Mouse (Mus musculus) cerebellum, adult 11 months (tissue): ENCODE measurements around the gene Zeb2.

Source experiments
- DNase-seq: peaks from one replicate; pipeline ENCODE4 v3.0.0; 2022

The Zeb2 gene

DNA sequence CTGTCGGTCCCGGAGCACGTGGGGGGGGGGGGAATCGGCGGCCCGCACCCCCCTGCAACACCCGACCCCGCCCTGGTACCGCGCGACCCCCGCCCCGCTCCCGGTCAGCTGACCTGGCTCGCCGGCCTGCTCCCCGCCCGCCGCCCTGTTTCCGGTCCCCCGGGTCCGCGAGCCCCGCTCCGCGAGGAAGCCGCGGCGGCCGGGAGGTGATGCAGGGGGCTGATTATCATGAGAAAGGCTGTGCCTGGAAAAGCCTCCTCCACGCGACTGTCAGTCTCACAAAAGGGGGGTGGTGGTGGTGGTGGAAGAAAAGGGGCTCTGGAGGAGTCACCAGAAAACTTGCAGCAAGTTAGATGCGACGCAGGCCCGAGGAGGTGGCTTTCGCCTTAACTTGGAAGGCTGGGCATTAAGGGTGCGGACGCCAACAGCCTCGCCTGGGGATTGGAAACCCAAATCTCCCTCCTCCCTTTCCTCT is at the start of gene Zeb2:
Gene Zeb2 (minus strand): TSS at position 309 of the 475 bp plus-strand sequence.
- DNase-seq = no peak

GRCm38 (mm10) chr2:45158785-45159184 is 41.6 kb upstream of the Zeb2 start:
- no peak for DNase-seq

- DNase-seq = no peak
Measured at GRCm38 (mm10) chr2:45158351-45158782, 41.2 kb upstream of the Zeb2 start.

DNA sequence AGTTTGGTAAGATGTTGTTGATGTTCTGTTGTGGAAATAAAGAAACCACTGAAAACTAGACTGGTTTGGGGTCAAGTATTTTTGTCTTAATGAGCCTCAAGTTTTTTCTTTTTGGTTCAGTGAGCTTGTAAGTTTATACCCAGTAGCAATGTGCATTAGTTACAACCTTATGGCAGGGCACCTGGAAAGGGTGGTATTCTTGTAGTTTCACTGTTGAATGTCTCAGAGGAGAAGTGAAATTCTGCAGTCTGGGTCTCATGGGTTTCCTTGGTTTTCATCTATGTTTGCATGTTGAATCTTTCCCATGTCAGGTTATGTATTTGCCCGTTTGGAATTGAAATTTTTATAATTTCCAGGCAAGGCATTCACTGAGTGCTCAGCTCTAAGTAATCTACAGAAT is 36.1 kb upstream of the Zeb2 start:
- no peak for DNase-seq

DNA sequence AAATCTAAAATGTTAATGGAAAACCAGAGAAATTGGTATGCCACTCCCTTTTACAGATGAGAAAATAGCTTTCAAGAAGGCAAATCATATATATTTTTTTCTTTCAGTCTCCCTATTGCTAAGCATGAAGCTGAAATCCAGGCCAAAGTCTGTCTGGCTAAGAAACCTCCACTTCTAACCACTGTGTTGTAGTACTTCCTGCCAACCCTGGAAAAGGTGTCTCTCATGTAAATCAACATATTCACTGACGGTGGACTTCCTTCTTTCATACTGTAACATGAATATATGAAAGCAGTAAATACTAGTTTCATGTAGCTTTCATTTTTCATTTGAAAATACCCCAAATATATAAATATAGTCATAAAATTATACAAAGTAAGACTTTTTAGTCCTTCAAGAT is 26.0 kb upstream of the Zeb2 start:
- DNase-seq = no peak

DNA sequence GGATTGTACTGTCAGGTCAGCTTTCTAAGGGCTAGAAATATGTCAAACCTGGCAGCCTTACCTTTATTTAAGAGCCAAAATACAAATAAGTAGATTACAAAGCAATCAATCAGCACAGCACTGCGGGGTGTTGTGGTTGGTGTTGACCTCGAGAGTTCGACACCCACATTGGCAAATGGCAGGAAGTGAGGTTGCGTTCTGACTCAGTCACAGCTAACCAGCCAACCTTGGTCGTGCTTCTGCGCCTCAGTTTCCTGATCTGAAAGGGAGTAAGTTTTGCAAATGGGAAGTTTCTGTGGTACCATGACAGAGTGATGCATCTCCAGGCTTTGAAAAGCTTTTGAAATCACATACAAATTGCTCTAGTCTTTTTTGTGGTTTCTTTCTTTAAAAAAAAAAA is 21.7 kb upstream of the Zeb2 start:
- no peak for DNase-seq

DNA sequence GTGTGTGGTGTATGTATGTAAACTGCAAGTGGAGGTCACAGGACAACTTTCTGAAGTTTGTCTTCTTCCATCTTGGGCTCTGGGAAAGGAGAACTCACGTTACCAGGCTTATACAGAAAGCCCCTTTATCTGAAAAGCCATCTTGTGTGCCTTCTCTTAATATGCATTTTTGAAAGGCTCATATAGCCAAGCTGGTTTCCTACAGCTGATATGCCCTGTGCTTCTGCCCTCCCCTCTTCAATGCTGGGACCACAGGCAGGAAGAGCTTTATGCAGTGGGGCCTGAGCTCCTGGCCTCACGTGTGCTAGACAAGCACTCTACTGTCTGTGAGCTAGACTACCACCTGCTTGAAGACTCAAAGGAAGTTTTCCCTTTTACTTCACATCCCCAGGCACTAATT is 19.6 kb upstream of the Zeb2 start:
- no peak for DNase-seq

DNA sequence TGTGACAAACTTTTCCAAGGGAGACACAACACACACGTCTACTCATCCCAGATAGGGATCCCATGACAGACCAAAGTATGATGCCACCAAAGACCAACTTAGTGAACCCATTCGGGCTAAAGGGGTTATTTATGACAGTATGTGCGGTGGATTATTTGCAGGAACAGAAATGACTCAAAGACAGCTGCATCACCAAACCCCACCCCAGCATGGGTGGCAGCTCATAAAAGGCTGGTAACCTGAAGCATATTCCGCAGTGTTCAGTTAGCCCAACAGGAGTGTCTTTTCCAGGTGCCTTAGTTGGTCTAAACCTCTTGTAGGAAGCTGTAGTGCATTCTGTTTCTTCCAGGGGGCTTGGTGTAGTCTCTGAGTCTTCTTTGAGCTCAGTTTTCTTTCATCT is 16.0 kb upstream of the Zeb2 start:
- no peak for DNase-seq

DNA sequence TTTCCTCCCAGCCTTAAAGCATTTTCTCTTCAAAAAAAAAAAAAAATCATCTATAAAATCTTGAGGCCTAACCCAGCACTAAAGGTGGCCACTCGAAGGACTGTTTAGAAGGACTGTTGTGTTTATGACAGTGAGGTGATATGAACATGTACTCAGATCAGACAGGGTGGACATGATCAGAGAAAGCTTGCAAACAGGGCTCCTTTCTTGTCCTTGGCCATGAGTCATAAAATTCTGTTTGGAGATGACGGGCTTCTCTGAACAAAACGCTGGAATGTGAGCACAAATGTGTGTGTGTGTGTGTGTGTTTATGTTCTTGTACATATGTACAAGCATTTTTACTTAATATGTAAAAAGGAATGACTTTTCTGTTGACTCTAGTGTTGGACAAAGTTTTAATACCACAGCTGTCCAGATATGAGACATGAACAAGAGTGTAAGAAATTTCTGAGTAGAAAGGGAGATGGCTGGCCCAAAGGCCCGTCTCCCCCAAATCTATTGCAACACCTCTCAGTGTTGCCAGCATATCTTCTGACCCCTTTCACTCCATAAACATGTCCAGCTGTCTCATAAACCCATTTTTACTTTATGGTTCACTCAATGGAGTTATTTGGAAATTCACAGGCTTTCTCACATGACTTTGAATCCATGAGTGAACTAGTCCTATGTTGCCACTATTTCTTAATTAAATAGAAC is 13.4 kb upstream of the Zeb2 start:
- DNase-seq = no peak

DNA sequence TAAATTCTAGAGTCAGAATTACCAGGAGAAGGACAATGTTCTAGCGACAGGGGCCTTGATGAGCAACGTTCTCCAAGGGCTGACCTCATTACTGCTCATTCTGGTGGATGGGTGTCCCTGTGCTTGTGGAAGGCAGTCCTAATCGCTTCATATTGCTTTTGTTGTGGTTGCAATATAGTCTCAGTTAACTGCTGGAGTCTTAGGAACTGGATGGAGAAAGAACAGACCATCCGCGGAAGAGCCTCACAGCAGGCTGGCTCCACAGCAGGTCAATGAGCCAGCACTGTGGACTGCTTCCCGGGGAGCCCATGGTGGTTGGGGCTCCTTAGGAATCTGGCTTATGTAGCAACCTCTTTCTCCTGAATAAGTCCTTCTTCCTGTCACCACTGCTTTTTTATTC is 12.4 kb upstream of the Zeb2 start:
- no peak for DNase-seq

GRCm38 (mm10) chr2:45128696-45129095 is 11.5 kb upstream of the Zeb2 start:
- DNase-seq = no peak

DNA sequence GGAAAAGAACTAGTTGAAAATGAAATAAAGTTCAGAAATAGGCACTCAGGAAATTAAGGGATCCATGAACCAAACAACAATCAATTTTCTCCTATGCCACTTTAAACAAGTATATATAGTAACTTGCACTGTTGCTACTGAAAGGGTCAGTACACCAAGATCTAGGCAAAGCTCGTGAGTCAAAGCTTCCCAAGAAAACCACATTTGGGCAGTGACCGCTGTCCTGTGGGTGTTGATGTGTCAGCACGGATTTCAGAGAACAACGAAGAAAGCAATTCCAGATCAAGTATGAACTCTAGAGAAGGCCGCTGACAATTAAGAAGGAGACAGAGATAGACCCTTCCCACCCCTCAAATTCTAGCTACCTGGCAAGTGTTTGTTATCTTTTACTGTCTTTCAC is 9.2 kb upstream of the Zeb2 start:
- DNase-seq = no peak

DNA sequence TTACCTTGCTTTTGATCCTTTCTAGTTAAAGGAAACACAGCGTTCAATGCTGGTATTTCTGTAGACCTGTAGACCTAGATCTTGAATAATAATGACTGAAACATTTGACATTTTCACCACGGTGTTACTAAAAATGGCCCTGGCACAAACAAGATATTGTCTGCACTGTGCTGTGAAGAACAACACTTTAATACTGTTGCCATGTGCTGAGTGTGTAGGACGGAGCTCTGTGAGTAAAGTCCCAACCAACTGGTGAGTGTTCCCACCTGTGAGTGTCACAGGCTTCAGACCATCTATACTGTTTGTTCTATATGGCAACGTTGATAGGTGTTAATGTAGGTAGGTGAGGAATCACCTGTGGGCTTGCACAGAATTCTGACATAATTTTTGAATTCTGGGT is 8.0 kb upstream of the Zeb2 start:
- no peak for DNase-seq

DNA sequence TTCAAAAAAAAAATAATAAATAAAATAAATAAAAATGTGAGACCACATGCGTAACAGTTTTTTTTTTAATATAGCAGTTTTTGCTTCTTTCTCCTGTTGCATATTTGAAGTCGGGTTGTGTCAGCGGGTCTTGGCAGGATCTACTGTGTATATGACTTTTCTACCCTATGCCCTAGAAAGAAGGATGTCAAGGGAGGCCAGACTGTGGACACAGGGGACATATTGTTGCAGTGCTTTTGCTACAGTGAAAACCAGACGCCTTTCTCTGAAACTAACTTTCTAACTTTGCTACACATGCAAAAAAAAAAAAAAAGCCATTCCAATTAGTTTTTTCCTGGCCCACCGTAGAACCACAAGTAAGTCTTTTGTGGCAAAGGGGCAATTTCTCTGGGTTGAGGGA is 6.3 kb upstream of the Zeb2 start:
- DNase-seq = no peak

GRCm38 (mm10) chr2:45118121-45118520 is 926 bp upstream of the Zeb2 start:
- no peak for DNase-seq

- DNase-seq = no peak
Measured at GRCm38 (mm10) chr2:45117592-45117991, 397 bp upstream of the Zeb2 start.

DNA sequence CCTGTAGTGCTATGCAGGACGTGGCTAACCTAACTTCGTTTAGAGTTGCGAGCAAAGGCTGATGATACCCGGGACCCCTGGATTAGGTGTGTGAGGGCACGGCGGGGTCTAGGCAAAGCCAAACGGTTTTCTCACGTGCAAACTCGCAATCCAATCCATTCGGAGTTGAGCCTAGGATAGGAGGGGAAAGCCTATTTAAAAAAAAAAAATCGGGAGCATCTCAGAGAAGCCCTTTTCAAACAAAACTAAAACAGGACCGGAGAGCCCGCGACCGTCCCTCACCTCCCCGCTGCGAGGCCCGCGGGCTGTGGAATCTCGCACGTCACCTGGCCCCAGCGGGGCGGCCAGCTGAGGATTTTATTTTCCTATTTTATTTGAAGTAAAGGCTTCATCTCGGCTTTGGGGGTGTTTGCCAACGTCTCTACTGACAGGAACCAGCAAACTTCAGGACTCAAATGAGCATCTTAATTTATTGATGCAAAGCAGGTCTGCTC is 617 bp downstream of the Zeb2 start:
- no peak for DNase-seq

- no peak for DNase-seq
Measured at GRCm38 (mm10) chr2:45115720-45116495, 1.3 kb downstream of the Zeb2 start.

DNA sequence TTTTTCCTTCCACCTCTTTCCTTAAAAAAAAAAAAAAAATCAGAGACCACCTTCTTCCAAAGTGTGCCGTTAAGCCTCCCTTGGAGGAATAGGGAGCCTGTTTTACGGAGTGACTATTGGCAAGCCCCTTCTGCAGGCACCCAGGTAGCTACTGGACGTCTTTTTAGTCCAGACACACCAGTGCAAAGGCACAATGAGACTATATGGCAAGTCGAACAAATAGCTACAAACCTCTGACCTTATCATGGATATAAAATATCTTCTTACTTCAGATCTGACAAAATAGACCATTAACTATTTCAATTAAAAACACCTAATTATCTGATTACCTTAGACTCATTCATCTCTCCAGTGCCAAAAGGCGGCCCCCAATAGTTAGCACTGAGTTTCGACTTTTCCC is 2.0 kb downstream of the Zeb2 start:
- no peak for DNase-seq

- no peak for DNase-seq
Measured at GRCm38 (mm10) chr2:45114596-45114995, 2.6 kb downstream of the Zeb2 start.

DNA sequence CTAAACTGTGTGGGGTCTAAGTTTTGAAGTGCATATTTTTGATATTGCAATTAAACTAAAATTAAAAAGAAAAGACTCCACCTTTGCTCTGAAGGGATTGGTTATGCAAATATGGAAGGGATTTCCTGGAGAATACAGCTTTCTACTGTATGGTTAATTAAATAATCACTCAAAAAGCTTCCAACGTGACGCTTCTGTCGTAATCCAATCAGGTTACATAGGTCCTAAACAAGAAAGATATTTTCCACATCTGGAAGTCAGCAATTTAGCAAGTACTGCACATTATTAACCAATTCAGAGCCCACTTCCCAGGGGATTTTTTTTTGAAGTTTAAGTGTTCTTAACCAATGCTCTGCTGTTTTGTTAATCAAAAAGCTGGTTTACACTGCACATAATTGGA is 3.3 kb downstream of the Zeb2 start:
- DNase-seq = no peak

DNA sequence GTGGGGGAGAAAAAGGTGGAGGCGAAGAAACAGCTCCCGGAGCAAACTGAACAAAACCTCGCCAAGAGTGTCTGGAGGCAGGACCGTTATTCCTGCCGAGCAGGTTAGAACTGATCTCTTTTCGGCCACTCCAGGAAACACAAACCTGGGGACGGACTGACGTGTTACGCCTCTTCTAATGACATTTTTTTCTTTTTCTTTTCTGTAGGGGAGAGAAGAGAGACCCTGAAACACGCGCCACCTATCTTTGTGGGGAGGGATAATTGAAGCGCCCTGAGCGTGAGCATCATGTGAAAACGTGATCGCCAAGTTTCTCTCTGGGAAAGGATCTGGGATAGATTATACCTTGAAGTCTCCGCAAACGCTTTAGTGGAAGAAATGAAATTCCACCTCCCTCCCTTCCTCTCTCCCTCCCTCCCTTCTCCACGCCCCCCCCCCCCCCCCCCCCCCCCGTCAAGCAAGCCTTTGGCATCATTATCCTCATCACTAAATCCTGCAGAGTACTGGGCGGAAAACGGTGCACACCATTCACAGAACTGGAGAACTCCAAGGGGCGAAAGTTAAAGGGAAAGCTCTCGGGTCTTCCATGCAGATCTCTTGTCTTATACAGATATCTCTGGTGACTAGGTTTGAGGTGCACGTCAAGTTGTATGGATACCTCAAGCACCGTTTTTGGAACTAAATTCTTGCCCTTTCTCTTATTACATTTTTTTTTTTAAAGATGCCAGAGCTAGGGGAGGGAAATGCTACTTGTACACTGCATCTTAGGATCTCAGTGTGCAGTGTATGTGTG is 4.1 kb downstream of the Zeb2 start:
- no peak for DNase-seq

DNA sequence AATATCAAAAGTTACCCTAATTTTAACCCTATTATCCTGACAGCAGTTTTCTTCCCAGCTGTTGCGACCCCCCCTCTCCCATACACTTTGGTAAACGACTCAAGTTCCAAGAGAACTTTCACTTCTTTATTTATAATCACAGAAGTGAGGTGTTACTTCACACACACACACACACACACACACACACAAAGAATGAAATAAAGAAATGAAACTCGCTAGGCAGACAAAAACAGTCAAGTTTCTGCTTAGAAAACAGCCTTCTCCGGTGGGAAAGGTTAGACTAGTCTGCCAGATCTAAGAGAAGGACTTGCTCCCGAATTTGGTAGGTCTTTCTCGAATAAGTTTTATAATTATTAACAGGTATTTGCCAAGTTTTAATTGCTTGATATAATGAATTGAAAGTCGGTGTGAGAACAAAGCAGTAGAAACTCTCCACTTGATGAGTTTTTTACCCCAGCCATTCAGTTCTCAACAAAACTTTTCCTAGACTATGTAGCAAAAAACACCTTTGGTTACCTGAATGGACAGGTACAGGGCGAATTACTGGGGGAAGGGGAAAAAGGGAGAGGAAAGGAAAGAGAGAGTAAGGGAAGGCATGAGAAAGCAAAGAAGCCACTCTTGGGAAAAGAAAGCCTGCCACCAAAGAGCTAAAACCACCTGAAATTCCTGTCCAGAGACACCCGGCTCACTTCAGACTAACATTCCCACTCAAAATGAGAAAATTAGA is 5.0 kb downstream of the Zeb2 start:
- DNase-seq = no peak
